Mouse (Mus musculus): ENCODE data around the gene Lyrm7.

DNA sequence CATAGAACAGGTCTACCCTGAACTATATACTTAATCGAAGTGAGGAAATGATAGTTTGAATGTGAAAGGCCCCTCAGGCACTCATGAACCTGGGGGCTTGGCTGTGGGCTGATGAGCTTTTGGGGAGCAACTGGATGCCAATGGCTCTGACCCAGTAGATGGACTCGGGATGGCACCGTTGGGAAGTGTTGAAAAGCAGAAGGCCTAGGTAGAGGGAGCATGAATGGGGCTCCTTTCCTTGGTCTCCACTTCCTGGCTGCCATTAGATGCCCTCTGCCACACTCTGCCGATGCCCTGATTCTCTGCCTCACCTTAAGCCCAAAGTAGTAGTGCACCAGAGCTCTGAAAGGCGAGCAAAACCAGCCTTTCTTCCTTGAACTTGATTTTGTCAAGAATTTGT lies 15.3 kb upstream of the Lyrm7 start:
- TF ChIP-seq CTCF (IDR thresholded peaks at IDR 0.05; ENCODE audit: borderline replicate concordance, extremely low read depth, insufficient read depth, insufficient read length) (no peak), POLR2A (IDR thresholded peaks at IDR 0.05; ENCODE audit: borderline replicate concordance, extremely low read depth, insufficient read depth, insufficient read length, poor library complexity, severe bottlenecking) (no peak)

Measured in brain, embryonic 14.5 days (tissue).